Mouse (Mus musculus) bone marrow, adult 2 months (tissue): ENCODE measurements at regions not wholly inside any gene's neighbourhood (a gene's known extent, or its start where the extent isn't known, plus 50 kb on each side); places are given as distances from the start of the nearest gene placed in this dataset.

Experiments used
- H3K27ac ChIP-seq: fragments of 200-500 bp; 2 replicates; pipeline ENCODE4 v1.5.1; 2012; ENCODE audit warnings: low read depth, mild to moderate bottlenecking, control low read depth, inconsistent platforms, low read length; ENCODE audit not compliant: control insufficient read depth, poor library complexity, insufficient read depth
- H3K4me1 ChIP-seq: fragments of 200-500 bp; 2 replicates; pipeline ENCODE4 v1.6.1; 2011; ENCODE audit warnings: low read length; ENCODE audit not compliant: control insufficient read depth, insufficient read depth
- H3K4me3 ChIP-seq: fragments of 200-500 bp; replicated peaks from 2 replicates; pipeline ENCODE3; 2011; ENCODE audit warnings: mild to moderate bottlenecking, low read depth, low read length, control low read depth; ENCODE audit not compliant: control insufficient read depth
- CTCF ChIP-seq: fragments of 200-500 bp; IDR thresholded peaks from 2 replicates; pipeline ENCODE4 v1.5.1; 2011; ENCODE audit warnings: low read length, control low read depth; ENCODE audit not compliant: control insufficient read depth, insufficient read depth
- POLR2A ChIP-seq: fragments of 200-500 bp; IDR thresholded peaks from 2 replicates; pipeline ENCODE4 v1.6.1; 2011; ENCODE audit warnings: low read depth, mild to moderate bottlenecking, control low read depth, low read length, borderline replicate concordance; ENCODE audit not compliant: control insufficient read depth
- WGBS: fragments of 180-500 bp; shearing (Covaris S2); methylation state at CpG from one replicate; pipeline ENCODE4 v1.1.7; 2018; 5-methylcytosine and 5-hydroxymethylcytosine counted together

DNA sequence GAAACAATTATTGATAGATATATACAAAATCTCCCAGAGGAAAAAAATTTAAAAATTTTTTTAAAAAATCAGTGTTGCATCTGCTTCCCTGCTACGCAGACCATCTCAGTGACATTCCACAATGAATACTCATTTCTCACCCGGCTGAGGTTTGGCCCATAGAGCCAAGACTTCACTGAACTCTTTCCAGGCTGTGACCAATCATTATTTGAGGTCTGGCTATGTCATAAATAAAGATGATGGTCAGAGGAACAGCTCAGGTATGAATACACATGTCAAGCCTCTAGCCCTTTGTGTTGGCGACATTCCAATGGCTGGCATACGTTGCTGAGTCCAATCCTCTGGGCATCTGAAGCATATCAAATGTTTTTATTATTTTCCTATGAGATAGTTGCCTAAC is 216.1 kb downstream of the Rps12 start:
- no peaks in the 10 kb centered on the region for H3K4me1 ChIP-seq
- WGBS = 74% methylated on average over 4 of the region's 4 CpGs
- TF ChIP-seq POLR2A (no peak), CTCF (no peak)
- H3K27ac ChIP-seq = no peak overlapping the region
- H3K4me3 ChIP-seq = no peak overlapping the region

DNA sequence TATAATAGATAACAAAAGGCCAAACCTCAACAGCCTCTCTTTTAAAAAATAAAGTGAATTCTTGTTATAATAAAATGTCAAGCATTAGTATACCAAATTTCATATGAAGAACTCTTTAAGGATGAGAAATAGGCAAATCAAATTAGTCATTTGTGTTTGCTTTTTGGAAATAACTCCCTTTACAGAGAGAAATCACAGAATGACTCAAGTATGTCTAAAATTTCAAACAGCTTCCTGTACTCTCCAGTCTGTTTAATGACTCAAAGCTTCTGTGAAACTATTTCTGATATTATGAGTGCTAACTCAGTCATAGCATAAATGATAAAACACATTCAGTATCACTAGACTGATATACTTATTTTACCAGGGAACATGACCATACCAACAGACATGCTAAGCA is 217.7 kb downstream of the Rps12 start:
- Histone ChIP-seq H3K27ac (no peak overlapping the region), H3K4me3 (no peak overlapping the region), H3K4me1 (no peaks in the 10 kb centered on the region)
- no peak for TF ChIP-seq CTCF
- no peak for TF ChIP-seq POLR2A

GRCm38 (mm10) chr10:23562273-23562885 is 211.8 kb upstream of the Eya4 start:
- no peak for TF ChIP-seq CTCF
- H3K27ac ChIP-seq = no peak overlapping the region
- WGBS = 77% methylated on average over 5 of the region's 5 CpGs

GRCm38 (mm10) chr10:23559980-23560658 is 209.5 kb upstream of the Eya4 start:
- Histone ChIP-seq H3K4me3 (no peak overlapping the region), H3K4me1 (no peaks in the 10 kb centered on the region)

More at GRCm38 (mm10) chr10:23562273-23562885, 211.8 kb upstream of the Eya4 start:
- Histone ChIP-seq H3K4me1 (no peaks in the 10 kb centered on the region), H3K4me3 (no peak overlapping the region)

GRCm38 (mm10) chr10:23557828-23558227 is 207.2 kb upstream of the Eya4 start:
- Histone ChIP-seq H3K4me1 (no peaks in the 10 kb centered on the region), H3K27ac (no peak overlapping the region), H3K4me3 (no peak overlapping the region)
- no peak for TF ChIP-seq POLR2A
- TF ChIP-seq CTCF = no peak
- 33% methylated on average over 3 of the region's 3 CpGs for WGBS

More at GRCm38 (mm10) chr10:23559980-23560658, 209.5 kb upstream of the Eya4 start:
- no peak overlapping the region for H3K27ac ChIP-seq
- TF ChIP-seq POLR2A (no peak), CTCF (no peak)

DNA sequence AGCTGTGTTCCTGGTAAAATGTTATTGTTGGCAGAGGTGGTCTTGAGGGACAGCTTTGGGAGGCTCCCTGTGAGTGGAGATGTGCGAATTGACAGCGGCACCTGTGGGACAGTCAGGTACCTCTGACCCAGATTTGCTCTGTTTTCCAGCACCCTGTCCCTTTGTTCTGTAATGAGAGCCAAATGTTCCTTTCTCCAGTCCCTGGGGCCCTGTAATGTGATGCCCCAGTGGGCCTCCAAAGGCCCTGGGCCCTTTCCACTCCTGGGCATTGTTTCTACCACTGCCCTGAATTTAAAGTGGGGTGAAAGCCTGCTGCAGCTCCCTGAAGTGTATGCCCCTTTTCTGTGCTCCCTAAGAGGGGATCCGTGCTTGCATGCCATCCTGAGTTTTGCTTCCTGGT is 198.6 kb upstream of the Eya4 start:
- TF ChIP-seq CTCF (no peak), POLR2A (no peak)
- Histone ChIP-seq H3K4me3 (no peak overlapping the region), H3K27ac (no peak overlapping the region), H3K4me1 (no peaks in the 10 kb centered on the region)
- WGBS = 74% methylated on average over 3 of the region's 3 CpGs

GRCm38 (mm10) chr10:23548322-23548721 is 197.7 kb upstream of the Eya4 start:
- WGBS = 75% methylated on average over 6 of the region's 6 CpGs
- no peak overlapping the region for H3K27ac ChIP-seq
- no peak overlapping the region for H3K4me3 ChIP-seq
- no peak for TF ChIP-seq CTCF
- no peak for TF ChIP-seq POLR2A
- H3K4me1 ChIP-seq = no peaks in the 10 kb centered on the region

DNA sequence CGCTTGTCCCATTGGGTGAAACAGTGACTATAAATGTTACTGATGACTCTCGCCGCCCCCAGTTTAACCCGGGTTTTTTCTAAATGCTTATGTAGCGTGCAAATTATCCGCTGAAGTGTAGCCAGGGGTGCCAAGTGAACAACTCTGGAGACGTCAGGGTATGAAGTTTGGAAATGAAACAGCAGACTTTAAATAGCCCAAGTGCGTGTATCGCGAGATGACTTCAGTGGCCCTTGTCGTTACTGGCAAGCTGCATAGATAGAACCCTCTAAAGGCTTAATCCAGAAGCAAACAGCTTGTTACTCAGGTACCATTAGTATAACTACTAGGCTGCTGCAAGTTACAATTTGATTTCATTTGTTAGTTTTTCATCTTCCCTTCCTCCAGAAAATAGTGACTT is 192.1 kb upstream of the Eya4 start:
- 83% methylated on average over 11 of the region's 11 CpGs for WGBS
- no peaks in the 10 kb centered on the region for H3K4me1 ChIP-seq
- TF ChIP-seq CTCF (no peak), POLR2A (no peak)

DNA sequence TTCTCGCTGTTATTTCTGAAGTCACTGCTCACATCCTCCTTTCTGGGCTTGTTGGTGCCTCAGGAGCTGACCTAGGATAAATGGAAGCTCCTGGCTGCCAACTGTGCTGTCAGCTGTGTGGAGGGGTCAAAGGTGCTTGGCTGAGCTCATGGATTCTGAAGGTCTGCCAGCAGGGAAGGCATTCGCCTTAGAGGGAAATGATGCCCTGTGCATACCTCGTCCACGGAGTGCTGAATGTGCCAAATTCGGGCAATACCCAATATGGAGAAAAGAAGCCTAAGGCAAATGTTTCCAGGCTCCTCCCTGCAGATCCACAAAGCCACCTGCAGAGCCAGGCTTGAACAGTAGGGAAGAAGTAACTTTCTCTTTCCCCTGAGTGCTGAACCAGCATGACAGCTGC is 191.3 kb upstream of the Eya4 start:
- no peaks in the 10 kb centered on the region for H3K4me1 ChIP-seq
- 63% methylated on average over 5 of the region's 5 CpGs for WGBS

More for the DNA sequence above, 192.1 kb upstream of the Eya4 start:
- H3K4me3 ChIP-seq = no peak overlapping the region
- no peak overlapping the region for H3K27ac ChIP-seq

GRCm38 (mm10) chr10:23534636-23535035 is 184.1 kb upstream of the Eya4 start:
- H3K4me3 ChIP-seq = no peak overlapping the region
- H3K27ac ChIP-seq = no peak overlapping the region
- TF ChIP-seq POLR2A = no peak
- TF ChIP-seq CTCF = no peak
- H3K4me1 ChIP-seq = no peaks in the 10 kb centered on the region

More for the DNA sequence above, 191.3 kb upstream of the Eya4 start:
- Histone ChIP-seq H3K27ac (no peak overlapping the region), H3K4me3 (no peak overlapping the region)
- TF ChIP-seq CTCF = no peak
